Mouse (Mus musculus) neural tube, embryonic 13.5 days (tissue): ENCODE results near the gene Rbmx. TPM values are rescaled to one million over a fixed set of nuclear protein-coding genes. Genes with fewer than 3 reads are reported as not detected.

Experiments
- ATAC-seq: fragments of 200-750 bp; cut with Nextera tagmentation; 2 replicates; pipeline ENCODE4 v1.8.0; 2017; ENCODE audit warnings: low read depth, mild to moderate bottlenecking, moderate TSS enrichment, moderate library complexity
- H3K27ac ChIP-seq: fragments of 300-500 bp; sonication (generic); replicated peaks from 2 replicates; pipeline ENCODE4 v1.5.1; 2015; ENCODE audit warnings: moderate library complexity, mild to moderate bottlenecking, inconsistent platforms
- H3K27me3 ChIP-seq: fragments of 300-500 bp; sonication (generic); 2 replicates; pipeline ENCODE4 v1.6.1; 2015; ENCODE audit warnings: mild to moderate bottlenecking, inconsistent platforms
- H3K36me3 ChIP-seq: fragments of 300-500 bp; sonication (generic); 2 replicates; pipeline ENCODE4 v1.6.1; 2015; ENCODE audit warnings: mild to moderate bottlenecking, inconsistent platforms
- H3K4me1 ChIP-seq: fragments of 300-500 bp; sonication (generic); replicated peaks from 2 replicates; pipeline ENCODE4 v1.6.1; 2015; ENCODE audit warnings: inconsistent platforms
- H3K4me2 ChIP-seq: fragments of 300-500 bp; sonication (generic); 2 replicates; pipeline ENCODE4 v1.6.1; 2015; ENCODE audit warnings: inconsistent platforms, mild to moderate bottlenecking, moderate library complexity
- H3K4me3 ChIP-seq: fragments of 300-500 bp; sonication (generic); 2 replicates; pipeline ENCODE4 v1.5.1; 2015; ENCODE audit warnings: mild to moderate bottlenecking, inconsistent platforms
- H3K9ac ChIP-seq: fragments of 300-500 bp; sonication (generic); 2 replicates; pipeline ENCODE4 v1.6.1; 2015; ENCODE audit warnings: moderate library complexity, mild to moderate bottlenecking, inconsistent platforms
- H3K9me3 ChIP-seq: fragments of 300-500 bp; sonication (generic); 2 replicates; pipeline ENCODE4 v1.6.1; 2016; ENCODE audit warnings: inconsistent platforms
- WGBS: fragments of 180-500 bp; shearing (Covaris S2); methylation state at CpG from one replicate; pipeline ENCODE4 v1.1.7; 2015; 5-methylcytosine and 5-hydroxymethylcytosine counted together
- polyA plus RNA-seq: library from polyadenylated mRNA; unstranded; fragments of >200 nt; fragmentation: Nextera tagmentation; extraction: Ambion mirVana; gene quantifications from 2 replicates; pipeline ENCODE4 v1.2.1, GENCODE M21; 2015

The Rbmx gene
- polyA plus RNA-seq, 1 experiment from 2014 or later: 197 TPM

DNA sequence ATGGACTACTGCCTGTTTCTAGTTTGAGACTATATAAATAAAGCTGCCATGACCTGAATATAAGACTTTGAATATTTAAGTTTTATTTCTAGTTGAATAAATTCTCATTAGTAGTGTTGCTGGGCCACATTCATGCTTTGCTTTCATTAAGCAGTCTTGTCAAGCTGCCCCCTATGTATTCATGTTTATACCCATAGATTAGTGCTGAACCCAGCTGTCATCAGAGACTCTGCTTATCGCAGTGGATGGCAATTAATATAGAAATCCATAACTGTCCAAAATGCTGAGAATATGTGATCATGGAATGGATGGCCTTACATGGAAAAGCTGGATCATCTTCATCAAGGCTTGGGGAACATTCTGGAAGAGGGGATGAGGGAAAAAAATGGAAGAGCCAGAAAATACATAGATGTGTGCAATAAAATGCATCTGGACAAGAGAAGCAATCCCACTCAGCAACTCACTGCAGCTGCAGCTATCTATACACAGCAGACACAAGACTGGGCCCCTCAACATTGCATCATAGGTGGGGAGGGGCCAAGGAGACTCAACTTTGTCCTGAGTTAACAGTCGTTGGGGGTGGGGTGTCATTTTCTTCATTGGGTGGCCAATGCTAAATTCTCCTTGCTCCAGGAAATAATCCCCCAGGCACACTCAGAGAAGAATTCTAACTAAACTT is 27.8 kb downstream of the Rbmx start:
- H3K4me2 ChIP-seq: no peak overlapping the region
- no peak for ATAC-seq
- no peaks in the 10 kb centered on the region for H3K27me3 ChIP-seq
- no peak overlapping the region for H3K27ac ChIP-seq
- no peak overlapping the region for H3K4me3 ChIP-seq
- no peaks in the 10 kb centered on the region for H3K4me1 ChIP-seq
- H3K36me3 ChIP-seq: no peaks in the 10 kb centered on the region
- no peaks in the 10 kb centered on the region for H3K9me3 ChIP-seq
- WGBS: 60% methylated on average over 2 of the region's 2 CpGs
- H3K9ac ChIP-seq: no peak overlapping the region

DNA sequence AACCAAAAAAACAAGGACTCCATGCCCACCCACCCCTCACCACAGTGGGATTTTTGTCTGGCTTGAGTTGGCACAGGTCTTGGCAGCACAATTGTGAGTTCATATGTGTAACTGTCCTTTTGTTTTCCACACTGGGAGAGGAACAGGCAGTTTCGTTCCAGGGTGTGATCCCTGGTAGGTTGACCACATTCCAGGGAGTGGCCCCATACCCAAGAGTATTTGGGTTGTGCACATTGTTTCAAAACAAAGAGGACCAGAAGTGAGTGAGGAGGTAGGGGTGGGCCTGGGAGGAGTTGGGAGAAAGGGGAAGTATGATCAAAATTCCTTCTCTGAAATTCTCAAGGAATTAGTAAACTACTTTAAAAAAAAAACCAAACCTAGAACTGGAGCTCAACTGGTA is 33.5 kb downstream of the Rbmx start:
- Histone ChIP-seq H3K27me3 (no peaks in the 10 kb centered on the region), H3K4me3 (no peak overlapping the region), H3K36me3 (no peaks in the 10 kb centered on the region), H3K9me3 (no peaks in the 10 kb centered on the region), H3K4me1 (no peaks in the 10 kb centered on the region), H3K9ac (no peak overlapping the region), H3K4me2 (no peak overlapping the region), H3K27ac (no peak overlapping the region)
- ATAC-seq: no peak
- 70% methylated on average over 1 of the region's 1 CpGs for WGBS

DNA sequence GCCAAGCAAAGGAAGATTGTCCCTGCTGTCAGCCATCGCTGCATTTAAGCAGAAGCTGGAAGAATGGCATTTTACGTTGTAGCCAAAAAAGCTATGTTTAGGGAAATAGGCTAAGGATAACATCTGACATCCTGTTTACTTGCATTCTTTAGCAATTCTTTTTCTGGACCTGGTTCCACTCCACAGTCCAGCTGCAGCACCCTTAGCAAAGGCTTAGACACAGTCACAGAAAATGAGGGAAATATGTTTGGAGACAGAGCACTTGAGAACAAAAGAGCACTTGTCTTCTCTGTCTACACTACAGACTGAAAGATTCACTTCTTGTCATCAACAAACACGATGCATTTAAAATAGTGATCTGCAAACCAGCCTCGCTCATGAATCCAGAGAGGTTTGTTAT is 53.6 kb downstream of the Rbmx start:
- Histone ChIP-seq H3K36me3 (no peaks in the 10 kb centered on the region), H3K4me1 (no peaks in the 10 kb centered on the region), H3K9me3 (no peaks in the 10 kb centered on the region), H3K4me3 (no peak overlapping the region), H3K27ac (no peak overlapping the region), H3K27me3 (no peaks in the 10 kb centered on the region), H3K9ac (no peak overlapping the region), H3K4me2 (no peak overlapping the region)
- 71% methylated on average over 4 of the region's 4 CpGs for WGBS
- ATAC-seq: no peak

- 68% methylated on average over 18 of the region's 18 CpGs for WGBS
- Histone ChIP-seq H3K27me3 (no peaks in the 10 kb centered on the region), H3K36me3 (no peaks in the 10 kb centered on the region), H3K9ac (no peak within 1 kb of the TSS), H3K4me2 (no peak within 1 kb of the TSS), H3K27ac (no peak within 1 kb of the TSS), H3K9me3 (no peaks in the 10 kb centered on the region), H3K4me1 (no peaks in the 10 kb centered on the region), H3K4me3 (no peak within 1 kb of the TSS)
- ATAC-seq: no peak
Observed at GRCm38 (mm10) chrX:57338371-57339211, 54.2 kb downstream of the Rbmx start, which contains the start of gene Arhgef6. Arhgef6 (minus strand) TSS chrX:57338729.

- H3K9ac ChIP-seq: no peak overlapping the region
- H3K9me3 ChIP-seq: no peaks in the 10 kb centered on the region
- H3K36me3 ChIP-seq: no peaks in the 10 kb centered on the region
- H3K4me1 ChIP-seq: no peaks in the 10 kb centered on the region
- H3K4me2 ChIP-seq: no peak overlapping the region
- no peaks in the 10 kb centered on the region for H3K27me3 ChIP-seq
- no peak for ATAC-seq
- no peak overlapping the region for H3K27ac ChIP-seq
- no peak overlapping the region for H3K4me3 ChIP-seq
Observed at GRCm38 (mm10) chrX:57337582-57337981, 55.3 kb downstream of the Rbmx start.

DNA sequence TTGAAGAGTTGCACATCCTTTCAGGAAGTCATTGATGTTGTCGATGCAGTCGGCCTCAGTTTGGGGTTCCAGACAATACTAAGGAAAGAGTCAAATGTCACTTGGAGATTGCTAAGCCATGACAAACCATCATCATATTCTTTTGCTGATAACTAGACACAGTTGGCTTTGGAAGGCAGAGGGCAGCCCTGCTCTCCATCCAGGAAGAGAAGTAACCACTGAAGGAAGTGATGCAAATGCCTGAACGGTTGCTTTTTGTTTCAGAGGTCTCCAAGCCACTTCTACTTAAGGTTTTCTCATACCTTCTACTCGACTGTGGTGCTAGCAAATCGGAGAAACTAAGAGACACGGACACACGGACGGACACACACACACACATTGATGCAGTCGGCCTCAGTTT is 55.9 kb downstream of the Rbmx start:
- H3K27me3 ChIP-seq: no peaks in the 10 kb centered on the region
- no peaks in the 10 kb centered on the region for H3K9me3 ChIP-seq
- ATAC-seq: no peak
- H3K4me2 ChIP-seq: no peak overlapping the region
- no peak overlapping the region for H3K4me3 ChIP-seq
- H3K36me3 ChIP-seq: no peaks in the 10 kb centered on the region
- no peaks in the 10 kb centered on the region for H3K4me1 ChIP-seq
- WGBS: 91% methylated on average over 9 of the region's 9 CpGs
- no peak overlapping the region for H3K9ac ChIP-seq
- no peak overlapping the region for H3K27ac ChIP-seq

DNA sequence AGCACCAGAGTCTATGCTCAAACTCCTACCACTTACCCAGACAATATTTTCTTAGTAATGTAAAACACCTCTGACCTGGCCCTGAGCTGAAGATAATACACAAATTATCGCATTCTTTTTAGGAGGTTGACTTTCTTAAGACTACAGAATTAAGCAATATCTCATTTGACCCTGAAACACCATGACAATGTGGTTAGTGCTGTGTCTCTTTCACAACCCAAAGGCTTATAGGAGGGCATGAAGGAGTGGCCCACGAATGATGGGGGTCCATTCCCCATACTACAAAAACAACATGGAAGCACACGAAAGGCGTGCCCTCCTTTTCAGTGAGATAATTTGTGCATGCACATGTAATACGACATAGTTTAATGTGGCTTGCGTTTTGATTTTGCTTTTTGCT is 57.5 kb downstream of the Rbmx start:
- Histone ChIP-seq H3K4me1 (no peaks in the 10 kb centered on the region), H3K9me3 (no peaks in the 10 kb centered on the region), H3K36me3 (no peaks in the 10 kb centered on the region), H3K9ac (no peak overlapping the region), H3K4me3 (no peak overlapping the region), H3K27me3 (no peaks in the 10 kb centered on the region), H3K4me2 (no peak overlapping the region), H3K27ac (no peak overlapping the region)
- WGBS: 93% methylated on average over 6 of the region's 6 CpGs
- ATAC-seq: no peak

Other genes with a start within 250 kb of the Rbmx start
- not detected in 2 replicates for gene Cd40lg, start 180.9 kb downstream of the Rbmx start, polyA plus RNA-seq
- 7.3 and 8.9 TPM in 2 replicates for gene Arhgef6, start 54.3 kb downstream of the Rbmx start, polyA plus RNA-seq
- not detected in 2 replicates for gene Gm364, start 16.1 kb upstream of the Rbmx start, polyA plus RNA-seq
- gene Gpr101, start 110.7 kb upstream of the Rbmx start, polyA plus RNA-seq: 0.03 TPM in 1 of 2 replicates, not detected in the other